ENCODE assay signal across 21 mouse cellular contexts in the genomic region with DNA sequence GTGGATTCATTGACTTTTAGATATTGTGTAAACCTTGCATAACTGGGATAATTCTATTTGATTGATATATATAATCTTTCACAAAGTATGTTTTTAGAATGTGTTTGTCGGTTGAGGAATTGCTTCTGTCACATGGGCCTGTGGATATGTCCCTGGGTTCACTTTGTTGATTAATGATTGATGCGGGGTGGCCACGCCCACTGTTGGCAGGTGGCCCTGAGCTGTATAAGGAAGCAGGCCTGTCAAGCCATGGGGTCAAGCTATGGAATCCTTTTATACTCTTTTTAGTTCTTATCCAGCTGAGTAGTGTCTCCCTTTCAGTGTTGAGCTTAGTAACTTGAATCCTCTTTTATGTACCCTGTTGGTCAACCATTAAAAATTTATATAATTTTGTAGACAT.
DNase-seq lines count a peak whose midpoint lies in the region; ATAC-seq and TF ChIP-seq lines count a peak whose summit lies in the region.
"Had no signal": no experiment of that assay in that cellular context is flagged by ENCODE, and none has a peak within 500 bp of the region (broad histone marks: within the 10 kb centered on the region; RNA-seq: fewer than 3 reads in every experiment).

No protein-coding gene starts in this region.

- ATAC-seq in kidney, embryonic 16.5 days (ENCODE audit: low FRiP score, low TSS enrichment) = no peak
- ATAC-seq in intestine, embryonic 15.5 days = peak; percentile 89
- peak; percentile 79 for ATAC-seq in liver, postnatal 0 days
- ATAC-seq: lung, postnatal 0 days; midbrain, embryonic 13.5 days had no signal

- no peaks in the 10 kb centered on the region for H3K9me3 ChIP-seq in kidney, embryonic 16.5 days (ENCODE audit: low read length)
- no peaks in the 10 kb centered on the region for H3K9me3 ChIP-seq in intestine, embryonic 15.5 days
- H3K9me3 ChIP-seq in liver, postnatal 0 days (ENCODE audit: low read length) = 0 out of 2 replicates have a peak, but pooled peaks cover 4% of the 10 kb centered on the region
- H3K9me3 ChIP-seq: embryonic facial prominence, embryonic 15.5 days; liver, embryonic 13.5 days; midbrain, embryonic 13.5 days; neural tube, embryonic 13.5 days had no signal

- H3K4me1 ChIP-seq in kidney, embryonic 16.5 days (ENCODE audit: insufficient read depth, low read length) = no peaks in the 10 kb centered on the region
- 0 out of 2 replicates have a peak, but pooled peaks cover 3% of the 10 kb centered on the region for H3K4me1 ChIP-seq in intestine, embryonic 15.5 days (replicated peaks)
- H3K4me1 ChIP-seq in liver, postnatal 0 days (ENCODE audit: insufficient read depth) = no peaks in the 10 kb centered on the region
- H3K4me1 ChIP-seq: embryonic facial prominence, embryonic 15.5 days; liver, embryonic 13.5 days; midbrain, embryonic 13.5 days had no signal

- 71% methylated on average over 3 of the region's 3 CpGs for WGBS in kidney, embryonic 16.5 days
- 74% methylated on average over 3 of the region's 3 CpGs for WGBS in intestine, embryonic 15.5 days
- WGBS in liver, postnatal 0 days (ENCODE audit: insufficient replicate concordance) = 59% methylated on average over 3 of the region's 3 CpGs

- no peak overlapping the region for H3K4me2 ChIP-seq in kidney, embryonic 16.5 days (replicated peaks; ENCODE audit: low read depth, low read length)
- no peak overlapping the region for H3K4me2 ChIP-seq in intestine, embryonic 15.5 days (replicated peaks)
- no peak overlapping the region for H3K4me2 ChIP-seq in liver, postnatal 0 days (ENCODE audit: low read depth, low read length)
- H3K4me2 ChIP-seq: embryonic facial prominence, embryonic 15.5 days; liver, embryonic 13.5 days; midbrain, embryonic 13.5 days; neural tube, embryonic 13.5 days had no signal

- H3K4me3 ChIP-seq in kidney, embryonic 16.5 days (ENCODE audit: low read length) = no peak overlapping the region
- H3K4me3 ChIP-seq in intestine, embryonic 15.5 days (replicated peaks) = no peak overlapping the region
- H3K4me3 ChIP-seq in liver, postnatal 0 days (ENCODE audit: low read depth, low read length) = no peak overlapping the region
- H3K4me3 ChIP-seq: embryonic facial prominence, embryonic 15.5 days; gastrocnemius, adult 2 months; layer of hippocampus, adult 2 months; liver, embryonic 13.5 days; midbrain, embryonic 13.5 days; neural tube, embryonic 13.5 days had no signal

- H3K9ac ChIP-seq in kidney, embryonic 16.5 days (replicated peaks; ENCODE audit: low read length) = no peak overlapping the region
- H3K9ac ChIP-seq in intestine, embryonic 15.5 days = no peak overlapping the region
- no peak overlapping the region for H3K9ac ChIP-seq in liver, postnatal 0 days (replicated peaks)
- H3K9ac ChIP-seq: embryonic facial prominence, embryonic 15.5 days; liver, embryonic 13.5 days; midbrain, embryonic 13.5 days; neural tube, embryonic 13.5 days had no signal

- H3K27ac ChIP-seq in kidney, embryonic 16.5 days (ENCODE audit: low read length) = no peak overlapping the region
- H3K27ac ChIP-seq in intestine, embryonic 15.5 days = no peak overlapping the region
- no peak overlapping the region for H3K27ac ChIP-seq in liver, postnatal 0 days (ENCODE audit: low read depth)
- H3K27ac ChIP-seq: embryonic facial prominence, embryonic 15.5 days; gastrocnemius, adult 2 months; layer of hippocampus, adult 2 months; liver, embryonic 13.5 days; midbrain, embryonic 13.5 days; neural tube, embryonic 13.5 days had no signal

- TF ChIP-seq EP300 in liver, postnatal 0 days (IDR thresholded peaks at IDR 0.05; ENCODE audit: low read depth) = no peak

- TF ChIP-seq CTCF in liver, postnatal 0 days (IDR thresholded peaks at IDR 0.05; ENCODE audit: low read depth) = no peak

- peak; percentile 13 for DNase-seq in kidney, adult 18-20 months
- DNase-seq in kidney, adult 9 months = peak; percentile 37
- peak; percentile 63 for DNase-seq in liver, postnatal 0 days
- DNase-seq in gastrocnemius, postnatal 25 days = no peak
- DNase-seq in adrenal gland, postnatal 36 days = no peak
- no peak for DNase-seq in layer of hippocampus, postnatal 36 days
- DNase-seq: cerebellum, adult 9-11 months; gastrocnemius, adult 2 months; heart, adult 18-20 months; heart, postnatal 4 days; left cerebral cortex, postnatal 4 days; liver, embryonic 13.5 days; right cerebral cortex, adult 18-20 months; thymus, postnatal 4 days had no signal

- no peaks in the 10 kb centered on the region for H3K27me3 ChIP-seq in kidney, embryonic 16.5 days (ENCODE audit: insufficient read depth, low read length)
- H3K27me3 ChIP-seq in intestine, embryonic 15.5 days (replicated peaks) = no peaks in the 10 kb centered on the region
- no peaks in the 10 kb centered on the region for H3K27me3 ChIP-seq in liver, postnatal 0 days (ENCODE audit: insufficient read depth, low read length)
- H3K27me3 ChIP-seq: embryonic facial prominence, embryonic 15.5 days; liver, embryonic 13.5 days; neural tube, embryonic 13.5 days had no signal

- H3K36me3 ChIP-seq in kidney, embryonic 16.5 days (ENCODE audit: insufficient read depth, low read length) = no peaks in the 10 kb centered on the region
- H3K36me3 ChIP-seq in intestine, embryonic 15.5 days = no peaks in the 10 kb centered on the region
- no peaks in the 10 kb centered on the region for H3K36me3 ChIP-seq in liver, postnatal 0 days (replicated peaks; ENCODE audit: insufficient read depth, low read length)
- H3K36me3 ChIP-seq: embryonic facial prominence, embryonic 15.5 days; liver, embryonic 13.5 days; midbrain, embryonic 13.5 days; neural tube, embryonic 13.5 days had no signal

Comparison
In these comparisons a context has a peak if more than half of its experiments do, and no peak if none do; other contexts are left out.
1. DNase-seq: peak in kidney, adult 18-20 months (single experiment), kidney, adult 9 months (single experiment) and liver, postnatal 0 days (single experiment); none in gastrocnemius, postnatal 25 days (single experiment), adrenal gland, postnatal 36 days (0 of 2) and layer of hippocampus, postnatal 36 days (0 of 2).